Mouse (Mus musculus): ENCODE results near the gene Atg101. TPM values are rescaled to one million over a fixed set of nuclear protein-coding genes. Genes with fewer than 3 reads are reported as not detected.
"Not testable (repeated sequence)": the region's sequence is repeated elsewhere in the genome, so short reads cannot be mapped to it uniquely, and the experiment has no call there.

The Atg101 gene
- total RNA-seq, 2 experiments from 2014 or later, result 24.8 to 25.8 TPM

DNA sequence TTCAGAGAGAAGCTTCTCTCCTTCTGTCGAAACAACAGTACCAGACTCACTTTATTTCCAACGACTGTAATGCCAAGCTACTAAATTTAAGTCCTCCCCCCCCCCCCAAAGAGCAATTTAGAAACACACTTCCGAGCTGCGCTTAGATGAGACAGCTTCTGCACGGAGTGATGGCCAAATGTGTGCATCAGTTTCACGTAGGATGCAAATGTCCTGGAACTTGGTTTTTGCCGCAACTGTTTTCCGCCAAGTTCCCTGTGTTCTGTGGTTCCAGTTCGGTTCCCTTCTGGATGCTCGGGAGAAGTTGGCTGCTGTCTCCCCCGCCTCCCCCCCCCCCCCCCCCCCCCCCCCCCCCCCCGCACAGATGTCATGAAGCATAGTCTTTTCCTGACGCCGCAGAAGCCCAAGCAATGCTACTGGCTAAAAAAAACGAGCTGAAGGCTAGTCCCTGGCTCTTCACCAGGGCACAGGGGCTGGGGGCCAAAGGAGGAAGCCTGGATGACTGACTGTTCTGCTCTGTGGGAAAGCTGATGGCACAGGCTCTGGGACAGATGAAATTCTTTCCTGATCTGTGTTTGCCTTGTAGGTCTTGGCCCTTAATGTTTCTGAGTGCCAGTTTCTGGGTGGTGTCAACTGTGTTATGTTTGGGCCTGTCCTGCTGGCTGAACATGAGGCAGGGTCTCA, 27.2 kb downstream of the Atg101 start:
- no peak for DNase-seq (ENCODE audit: low spot score in 2 of 2)

DNA sequence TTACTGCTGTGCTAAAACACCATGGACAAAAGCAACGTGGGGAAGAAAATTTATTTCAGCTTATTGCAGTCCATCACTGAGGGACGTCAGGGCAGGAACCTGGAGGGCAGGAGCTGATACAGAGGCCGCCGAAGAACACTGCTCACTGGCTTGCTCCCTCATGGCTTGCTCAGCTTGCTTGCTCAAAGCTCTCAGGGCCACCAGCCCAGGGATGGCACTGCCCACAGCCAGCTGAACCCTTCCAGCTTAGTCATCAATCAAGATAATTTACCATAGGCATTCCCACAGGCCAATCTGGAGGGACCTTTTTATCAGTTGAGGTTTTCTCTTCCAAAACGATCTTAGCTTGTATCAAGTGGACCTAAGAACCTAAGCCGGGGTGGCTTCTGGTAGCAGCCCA, 27.9 kb downstream of the Atg101 start:
- no peak for DNase-seq (ENCODE audit: low spot score in 2 of 2)

DNA sequence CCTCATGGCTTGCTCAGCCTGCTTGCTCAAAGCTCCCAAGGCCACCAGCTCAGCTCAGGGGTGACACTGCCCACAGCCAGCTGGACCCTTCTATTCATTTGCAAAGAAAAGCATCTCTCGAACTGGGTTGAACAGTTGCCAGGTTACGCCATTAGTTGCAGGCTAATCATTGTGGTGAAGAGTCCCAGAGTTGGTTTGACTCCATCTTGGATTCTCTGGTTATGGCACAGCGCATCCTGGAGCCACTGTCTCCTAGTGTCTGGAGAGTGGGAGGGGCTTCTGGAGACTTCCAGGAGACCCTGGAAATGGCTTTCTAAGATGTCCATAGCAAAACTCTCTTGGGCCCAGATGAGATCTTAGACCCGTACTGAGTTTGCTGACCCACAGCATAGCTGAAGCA, 31.3 kb downstream of the Atg101 start:
- no peak for DNase-seq (ENCODE audit: low spot score in 2 of 2)

DNA sequence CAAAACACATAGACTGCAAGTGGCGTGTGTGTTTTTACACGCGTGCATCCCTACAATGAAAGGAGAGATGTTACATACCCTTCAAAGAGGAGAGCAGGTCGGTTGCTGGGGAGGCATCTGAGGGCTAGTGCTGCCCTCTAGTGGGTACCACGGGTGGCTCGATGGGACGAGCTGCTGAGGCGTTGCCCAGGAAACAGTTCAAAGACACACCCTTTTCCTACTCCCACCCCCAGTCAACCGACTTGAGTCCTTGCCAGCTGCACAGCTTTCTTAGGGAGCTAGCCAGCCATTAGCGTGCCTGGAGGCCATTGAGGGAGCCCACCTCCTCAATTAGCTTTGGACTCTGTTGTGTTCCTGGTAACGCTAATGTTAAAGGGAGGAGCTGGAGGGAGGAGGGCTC, 31.8 kb downstream of the Atg101 start:
- peak; percentile 75 to 88 for DNase-seq (ENCODE audit: low spot score in 2 of 2)

DNA sequence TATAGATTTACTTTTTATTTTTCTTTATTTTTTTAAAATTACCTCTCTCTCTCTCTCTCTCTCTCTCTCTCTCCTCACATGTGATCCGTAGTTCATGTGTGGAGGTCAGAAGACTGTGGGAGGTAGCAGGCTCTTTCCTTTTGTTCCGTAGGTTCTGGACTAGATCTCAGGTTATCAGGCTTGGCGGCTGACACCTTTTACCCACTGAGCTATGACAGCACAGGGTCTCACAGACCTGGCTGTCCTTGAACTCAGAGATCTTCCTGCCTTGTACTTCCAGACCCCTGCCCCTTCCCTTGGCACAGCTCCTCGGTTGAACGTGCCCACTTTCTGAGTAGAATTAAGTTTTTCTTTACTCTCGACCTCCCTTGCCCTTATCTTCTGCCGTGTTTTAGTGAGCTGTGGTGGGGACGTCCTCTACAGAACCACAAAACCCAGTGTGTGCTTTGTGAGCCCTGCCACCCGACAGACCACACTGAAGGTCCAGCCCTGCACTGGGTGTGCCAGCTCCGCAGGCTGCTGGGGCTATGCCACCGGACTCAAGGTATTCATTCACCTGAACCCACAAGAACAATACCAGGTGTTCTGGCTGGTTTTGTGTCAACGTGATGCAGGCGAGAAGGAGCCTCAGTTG, 32.3 kb downstream of the Atg101 start:
- DNase-seq (ENCODE audit: low spot score in 2 of 2), result no peak

DNA sequence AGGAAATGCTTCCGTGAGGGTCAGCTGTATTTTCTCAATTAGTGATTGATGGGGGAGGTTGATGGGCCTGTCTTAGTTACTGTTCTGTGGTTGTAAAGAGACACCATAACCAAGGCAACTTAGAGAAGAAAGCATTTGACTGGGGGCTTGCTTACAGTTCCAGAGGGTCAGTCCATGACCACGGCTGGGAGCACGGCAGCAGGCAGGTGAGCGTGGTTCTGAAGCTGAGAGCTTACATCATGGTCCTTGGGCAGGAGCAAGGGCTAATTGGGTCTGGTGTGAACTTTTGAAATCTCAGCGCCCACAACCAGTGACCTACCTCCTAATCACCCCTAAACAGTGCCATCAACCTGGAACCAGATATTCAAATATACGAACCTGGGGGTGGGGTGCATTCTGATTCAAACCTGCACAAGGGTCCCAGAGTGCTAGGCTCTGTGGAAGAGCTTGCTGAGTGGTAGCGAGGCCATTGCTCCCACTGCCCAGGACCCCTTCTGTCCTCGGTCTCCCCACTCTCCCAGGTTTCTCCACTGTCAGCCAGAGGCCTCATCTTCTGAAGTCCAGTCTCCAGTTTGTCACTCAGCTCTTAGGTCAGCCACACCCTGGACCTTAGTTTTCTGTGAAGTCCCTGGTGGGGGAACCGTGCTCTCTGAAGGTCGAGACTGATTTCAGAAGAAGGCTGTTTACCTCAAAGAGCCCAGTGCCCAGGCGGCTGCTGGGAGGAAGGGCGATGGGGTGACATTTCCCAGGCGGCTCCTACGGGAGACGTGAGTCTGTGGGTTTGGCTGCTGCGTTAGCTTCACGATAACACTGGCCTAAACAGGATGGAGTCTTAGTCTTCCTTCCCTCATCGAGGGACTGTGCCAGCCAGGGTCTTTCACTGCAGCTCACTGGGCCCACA, 33.1 kb downstream of the Atg101 start:
- no peak for DNase-seq (ENCODE audit: low spot score in 2 of 2)

DNA sequence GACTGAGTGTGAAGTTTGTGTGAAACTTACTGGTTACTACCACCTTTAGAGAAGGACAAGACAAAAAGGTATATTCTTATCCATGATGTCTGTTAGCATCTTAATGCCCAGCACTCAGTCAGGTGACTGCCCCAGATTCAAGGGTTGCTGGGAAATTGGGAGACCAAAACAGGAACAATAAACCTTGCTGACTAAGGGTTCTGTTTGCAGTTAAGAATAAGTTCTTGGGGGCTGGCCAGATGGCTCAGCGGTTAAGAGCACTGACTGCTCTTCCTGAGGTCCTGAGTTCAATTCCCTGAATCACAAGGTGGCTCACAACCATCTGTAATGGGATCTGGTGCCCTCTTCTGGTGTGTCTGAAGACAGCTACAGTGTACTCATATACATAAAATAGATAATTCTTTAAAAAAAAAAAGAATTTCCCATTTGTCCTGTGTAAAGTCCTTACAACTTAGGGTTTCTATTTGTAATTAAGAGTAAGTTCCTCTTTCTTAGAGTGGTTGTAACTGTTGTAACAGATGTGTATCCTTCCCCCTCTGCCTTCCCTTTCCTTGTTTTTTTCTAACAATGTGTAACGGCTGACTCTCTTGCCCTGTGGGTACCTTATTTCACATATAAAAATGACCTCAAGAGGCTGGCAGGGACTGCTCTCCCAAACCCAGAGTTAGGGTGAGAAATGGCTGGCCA, 33.9 kb downstream of the Atg101 start:
- no peak for DNase-seq (ENCODE audit: low spot score in 2 of 2)

DNA sequence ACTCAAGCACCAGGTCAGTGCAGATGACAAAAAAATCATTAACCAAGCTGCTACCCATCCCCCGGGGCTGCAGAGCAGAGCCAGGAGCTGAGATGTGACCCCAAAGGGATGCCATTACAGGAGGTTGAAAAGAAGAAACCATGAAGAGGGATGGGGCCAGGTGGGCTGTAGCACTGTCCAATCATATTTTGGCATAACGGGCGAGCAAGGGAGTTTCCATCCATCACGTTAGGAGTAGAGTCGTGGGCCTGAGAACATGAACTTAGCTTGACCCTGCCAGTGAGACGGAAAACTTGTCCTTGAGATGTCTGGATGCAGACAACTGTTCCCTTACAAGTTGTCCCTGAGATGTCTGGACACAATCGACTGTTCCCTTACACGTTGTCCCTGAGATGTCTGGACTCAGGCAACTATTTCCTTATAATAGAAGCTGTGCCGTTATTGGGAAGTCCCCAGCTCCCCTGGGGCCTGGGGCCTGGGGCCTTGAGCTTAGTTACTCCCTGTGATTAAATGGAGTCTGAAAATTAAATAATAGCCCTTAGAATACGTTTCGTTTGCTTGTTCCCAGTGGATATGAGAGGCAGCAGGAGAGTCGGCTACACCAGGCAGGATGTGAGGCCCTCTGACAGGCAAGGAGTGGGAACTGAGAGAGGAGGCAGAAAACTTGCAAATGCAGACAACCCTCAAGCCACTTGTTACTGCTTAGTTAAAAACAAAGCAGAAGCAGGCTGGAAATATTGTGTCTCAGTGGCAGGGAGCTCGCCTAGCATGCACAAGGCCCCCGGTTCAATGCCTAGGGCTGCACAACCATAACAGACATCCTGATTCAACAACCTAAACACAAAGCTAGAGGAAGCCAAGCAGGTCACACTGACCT, 35.1 kb downstream of the Atg101 start:
- DNase-seq (ENCODE audit: low spot score in 2 of 2), result no peak

DNA sequence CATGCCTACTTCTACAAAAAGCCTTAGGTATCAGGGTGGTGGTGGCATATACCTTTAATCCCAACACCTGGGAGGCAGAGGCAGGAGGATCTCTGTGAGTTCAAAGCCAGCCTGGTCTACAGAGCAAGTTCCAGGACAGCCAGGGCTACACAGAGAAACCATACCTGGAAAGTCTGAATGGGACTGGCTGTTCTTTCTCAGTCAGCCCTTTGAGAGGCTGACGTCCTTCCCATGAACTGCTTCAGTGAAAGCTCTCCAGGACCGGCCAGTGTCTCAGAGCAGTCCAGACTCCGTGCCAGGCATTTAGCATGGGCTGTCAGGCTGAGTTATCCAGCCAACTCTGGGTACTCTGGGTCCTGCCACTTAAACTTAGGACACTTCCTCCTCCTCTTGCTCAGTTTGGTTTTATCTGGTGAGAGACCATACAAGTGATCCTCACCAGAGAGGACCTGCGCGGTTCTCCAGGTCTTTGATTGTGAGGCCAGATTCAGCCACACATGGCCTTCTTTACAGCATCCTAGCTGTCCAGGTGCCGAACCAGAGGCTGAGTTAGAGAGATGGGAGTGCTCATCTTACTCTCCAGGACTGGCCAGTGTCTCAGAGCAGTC, 36.0 kb downstream of the Atg101 start:
- DNase-seq (ENCODE audit: low spot score in 2 of 2), result no peak

DNA sequence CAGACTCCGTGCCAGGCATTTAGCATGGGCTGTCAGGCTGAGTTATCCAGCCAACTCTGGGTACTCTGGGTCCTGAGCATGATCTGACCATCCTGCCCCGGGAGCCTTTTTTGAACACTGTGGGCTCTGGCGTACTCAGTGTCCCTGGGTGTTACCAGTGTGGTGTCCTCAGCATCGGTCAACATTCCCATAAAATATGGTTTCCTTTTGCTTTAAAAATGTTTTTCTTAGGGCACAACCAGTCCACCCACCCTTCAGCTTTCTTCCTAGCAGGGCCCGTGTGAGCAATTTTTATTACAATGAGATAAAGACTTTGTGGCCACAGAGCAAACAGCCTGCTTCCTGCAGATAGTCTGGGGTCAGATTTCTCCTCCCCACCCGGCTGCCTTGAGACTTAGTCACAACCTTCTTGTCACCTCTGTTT, 36.6 kb downstream of the Atg101 start:
- no peak for DNase-seq (ENCODE audit: low spot score in 2 of 2)

DNA sequence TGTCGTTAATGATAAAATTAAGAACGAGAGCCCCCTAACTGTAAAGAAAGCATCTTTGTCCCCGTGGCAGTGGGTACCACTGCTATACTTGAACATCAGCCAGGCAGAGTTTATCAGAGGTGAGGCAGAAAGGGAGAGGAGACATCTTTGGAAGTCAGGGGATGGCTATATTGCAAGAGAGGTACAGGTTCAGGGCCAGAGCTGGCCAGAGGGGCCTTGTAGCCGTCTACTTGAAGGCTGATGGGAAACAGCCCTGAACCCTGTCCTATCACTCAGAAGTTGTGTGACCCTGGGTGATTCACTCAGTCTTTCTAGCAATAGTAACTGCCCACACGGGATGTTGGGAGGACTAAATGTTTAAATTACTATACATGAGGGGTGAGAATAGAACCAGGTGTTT, 37.1 kb downstream of the Atg101 start:
- DNase-seq (ENCODE audit: low spot score in 2 of 2), result no peak

DNA sequence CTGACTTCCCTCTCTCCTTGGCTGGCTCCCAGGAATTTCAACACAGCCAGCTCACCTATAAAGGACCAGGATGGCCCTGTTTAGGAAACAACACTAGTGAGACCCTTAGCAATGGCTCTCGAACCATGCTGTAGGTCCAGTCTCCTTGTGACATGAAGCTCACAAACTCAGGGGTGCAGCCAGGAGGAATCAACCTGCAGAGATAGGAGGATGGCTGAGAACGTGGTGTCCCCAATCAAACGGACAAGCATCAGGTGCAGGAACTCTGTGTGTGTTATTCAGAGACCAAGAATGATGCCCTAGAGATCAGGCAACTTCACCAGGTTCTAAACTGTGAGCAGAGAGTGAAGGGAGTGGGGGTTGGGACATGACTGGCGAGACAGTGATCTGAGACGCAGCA, 38.0 kb downstream of the Atg101 start:
- no peak for DNase-seq (ENCODE audit: low spot score in 2 of 2)

DNA sequence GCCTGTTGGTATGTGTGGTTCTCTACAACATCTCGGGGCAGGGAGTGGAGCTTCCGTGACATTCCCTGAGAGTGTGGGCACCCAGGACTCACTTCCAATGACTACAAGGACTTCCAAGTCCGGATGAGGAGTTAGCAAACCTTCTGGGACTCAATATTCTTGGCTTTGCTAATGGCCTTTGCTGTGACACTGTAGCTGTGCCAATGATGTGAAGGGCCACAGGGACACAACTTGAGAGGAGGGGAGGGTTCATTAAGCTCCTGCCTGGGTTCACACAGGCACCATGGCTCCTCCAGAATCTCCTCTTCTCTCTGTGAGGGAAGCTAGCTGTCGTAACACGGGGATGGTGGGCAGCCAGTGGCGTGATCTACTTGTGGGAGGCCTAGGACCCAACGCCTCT, 38.6 kb downstream of the Atg101 start:
- no peak for DNase-seq (ENCODE audit: low spot score in 2 of 2)

DNA sequence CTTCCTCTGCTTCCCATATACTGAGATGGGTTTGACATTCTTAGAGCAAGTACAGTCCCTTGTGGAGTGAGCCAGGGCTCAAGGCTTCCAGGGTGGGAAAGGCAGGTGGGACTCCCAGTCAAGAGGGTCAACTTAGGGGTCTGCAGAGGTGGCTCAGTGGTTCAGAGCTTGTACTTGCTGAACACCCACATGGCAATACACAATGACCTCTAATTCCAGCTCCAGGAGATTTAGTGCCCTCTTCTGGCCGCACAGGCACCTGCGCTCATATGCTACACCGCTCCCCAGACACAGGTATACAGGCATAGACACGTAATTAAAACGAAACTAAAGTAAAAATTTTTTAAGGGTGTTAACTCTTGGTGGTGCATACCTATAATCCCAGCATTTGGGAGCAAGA, 39.4 kb downstream of the Atg101 start:
- no peak for DNase-seq (ENCODE audit: low spot score in 2 of 2)

DNA sequence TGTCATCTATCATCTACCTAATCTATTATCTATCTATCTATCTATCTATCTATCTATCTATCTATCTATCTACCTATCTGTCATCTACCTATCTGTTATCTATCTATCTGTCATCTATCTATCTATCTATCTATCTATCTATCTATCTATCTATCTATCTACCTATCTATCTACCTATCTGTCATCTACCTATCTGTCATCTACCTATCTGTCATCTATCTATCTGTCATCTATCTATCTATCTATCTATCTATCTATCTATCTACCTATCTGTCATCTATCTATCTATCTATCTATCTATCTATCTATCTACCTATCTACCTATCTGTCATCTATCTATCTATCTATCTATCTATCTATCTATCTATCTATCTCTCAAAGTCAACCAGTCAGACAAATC, 40.3 kb downstream of the Atg101 start:
- not testable (repeated sequence) for DNase-seq (ENCODE audit: low spot score in 2 of 2)

DNA sequence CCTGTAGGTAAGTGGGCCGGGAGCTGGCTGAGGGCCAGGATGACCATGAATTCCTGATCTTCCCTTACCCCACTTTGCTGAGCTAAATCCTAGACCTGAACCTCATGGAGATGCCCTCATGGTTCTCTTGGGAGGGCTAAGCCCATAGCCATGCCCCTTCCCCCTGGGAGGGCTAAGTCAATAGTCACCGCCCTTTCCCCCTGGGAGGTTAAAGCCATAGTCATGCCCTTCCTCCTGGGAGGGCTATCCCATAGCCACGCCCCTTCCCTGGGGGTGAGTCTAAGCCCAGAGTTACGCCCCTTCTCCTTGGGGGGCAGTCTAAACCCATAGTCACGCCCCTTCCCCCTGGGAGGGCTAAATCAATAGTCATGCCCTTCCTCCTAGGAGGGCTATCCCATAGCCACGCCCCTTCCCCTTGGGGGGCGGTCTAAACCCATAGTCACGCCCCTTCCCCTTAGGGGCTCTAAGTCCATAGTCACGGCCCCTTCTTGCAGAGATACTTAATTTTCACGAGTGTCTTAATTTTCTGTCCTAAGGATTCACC, 42.0 kb downstream of the Atg101 start:
- no peak for DNase-seq (ENCODE audit: low spot score in 2 of 2)

DNA sequence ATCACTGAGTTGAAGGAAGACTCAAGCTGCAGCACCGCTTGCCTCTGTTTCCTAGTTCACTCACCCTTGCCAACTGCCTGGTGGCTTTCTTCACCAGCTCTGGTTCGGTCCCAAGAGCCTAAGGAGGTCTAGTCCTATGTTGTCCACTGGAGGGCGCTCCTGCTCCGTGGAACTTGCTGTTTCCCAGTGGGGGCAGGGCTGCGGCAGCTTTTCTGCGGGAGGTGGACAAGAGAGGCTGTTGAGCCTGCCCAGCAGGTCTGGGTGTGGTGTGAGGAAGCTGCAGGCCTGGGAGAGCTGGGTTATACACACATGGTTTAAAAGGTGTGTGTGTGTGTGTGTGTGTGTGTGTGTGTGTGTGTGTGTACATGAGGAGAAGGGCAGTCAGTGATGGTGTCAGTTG, 43.2 kb downstream of the Atg101 start:
- peak; percentile 82 to 87 for DNase-seq (ENCODE audit: low spot score in 2 of 2)

DNA sequence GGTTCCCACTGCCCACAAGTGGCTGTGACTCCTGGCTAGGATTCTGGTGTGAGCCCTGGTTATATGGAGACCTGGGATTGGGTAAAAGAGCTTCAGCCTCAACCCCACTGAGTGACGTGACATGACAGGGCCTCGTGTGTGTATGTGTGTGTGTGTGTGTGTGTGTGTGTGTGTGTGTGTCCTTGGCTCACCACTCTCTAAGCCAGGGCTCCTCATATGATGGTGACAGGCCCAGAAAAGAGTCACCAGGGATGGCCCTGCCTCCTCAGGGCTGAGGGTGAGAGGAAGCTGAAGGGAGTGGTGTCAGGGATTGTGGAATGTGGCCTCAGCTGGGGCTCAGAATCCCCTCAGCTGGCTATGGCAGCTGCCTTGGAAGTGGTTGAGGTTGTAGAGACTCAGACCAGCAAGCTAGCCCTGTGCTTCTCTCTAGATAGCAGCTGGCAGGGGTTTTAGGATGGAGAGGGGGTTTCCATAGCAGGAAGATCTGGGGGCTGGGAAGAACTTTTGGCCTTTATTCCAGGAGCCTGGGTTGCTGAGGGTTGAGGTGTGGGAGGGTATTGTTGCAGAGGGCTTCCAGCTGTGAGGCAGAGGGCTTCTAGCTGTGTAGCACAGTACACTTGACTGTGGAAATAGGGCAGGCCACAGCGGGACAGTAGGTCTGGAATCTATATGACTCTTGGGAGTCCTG, 44.9 kb downstream of the Atg101 start:
- no peak for DNase-seq (ENCODE audit: low spot score in 2 of 2)

DNA sequence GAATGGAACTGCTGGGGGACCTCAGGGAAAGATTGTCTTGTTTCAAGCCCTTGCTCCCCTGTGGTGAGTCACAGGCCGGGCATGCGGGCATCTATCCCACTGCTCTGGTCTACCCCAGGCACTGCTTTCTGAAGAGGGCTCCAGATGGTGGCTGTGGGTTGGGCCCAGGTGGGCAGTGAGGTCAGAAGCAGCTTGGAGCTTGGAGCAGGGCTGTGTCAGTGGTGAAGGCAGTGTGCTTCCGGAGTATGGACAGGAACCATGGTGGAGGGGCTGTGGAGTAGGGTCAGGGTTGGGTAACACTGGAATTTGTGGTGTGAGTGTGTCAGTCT, 45.5 kb downstream of the Atg101 start:
- no peak for DNase-seq (ENCODE audit: low spot score in 2 of 2)
